Mouse (Mus musculus) liver, embryonic 14.5 days (tissue): ENCODE measurements around the gene Gja4. TPM values are rescaled to one million over a fixed set of nuclear protein-coding genes. Genes with fewer than 3 reads are reported as not detected.

Experiments
- ATAC-seq: fragments of 200-750 bp; cut with Nextera tagmentation; 2 replicates; pipeline ENCODE4 v1.8.0; 2017; ENCODE audit warnings: moderate number of reproducible peaks, mild to moderate bottlenecking, moderate library complexity; ENCODE audit not compliant: insufficient read depth
- DNase-seq, 3 experiments: peaks; one replicate each; pipeline ENCODE4 v3.0.0-alpha.2; 2012 to 2013; ENCODE audit warnings: low read depth in 3 of 3, low spot score in 3 of 3
- H3K27ac ChIP-seq: fragments of 300-500 bp; sonication (generic); 2 replicates; pipeline ENCODE4 v1.5.1; 2014; ENCODE audit warnings: moderate library complexity, mild to moderate bottlenecking, control low read depth, inconsistent platforms
- H3K27me3 ChIP-seq: fragments of 300-500 bp; sonication (generic); 2 replicates; pipeline ENCODE4 v1.6.1; 2014; ENCODE audit warnings: mild to moderate bottlenecking, low read length, moderate library complexity; ENCODE audit not compliant: control insufficient read depth, insufficient read depth
- H3K36me3 ChIP-seq: fragments of 300-500 bp; sonication (generic); replicated peaks from 2 replicates; pipeline ENCODE4 v1.6.1; 2014; ENCODE audit warnings: low read depth; ENCODE audit not compliant: control insufficient read depth, insufficient read depth
- H3K4me1 ChIP-seq, 2 experiments: fragments of 200-500 bp in 1 of 2; fragments of 300-500 bp in 1 of 2; sonication (generic) in 1 of 2; replicated peaks; 2 replicates each; pipeline ENCODE4 v1.6.1; 2012 to 2014; ENCODE audit warnings: antibody characterized with exemption in 1 of 2, inconsistent platforms in 1 of 2, low read length in 1 of 2; ENCODE audit not compliant: control insufficient read depth in 2 of 2, insufficient read depth in 2 of 2
- H3K4me2 ChIP-seq: fragments of 300-500 bp; sonication (generic); 2 replicates; pipeline ENCODE4 v1.6.1; 2014; ENCODE audit warnings: low read depth, mild to moderate bottlenecking, control low read depth, moderate library complexity
- H3K4me3 ChIP-seq, 2 experiments: fragments of 200-500 bp in 1 of 2; fragments of 300-500 bp in 1 of 2; sonication (generic) in 1 of 2; 2 replicates each; pipeline ENCODE4 v1.5.1; 2012 to 2014; ENCODE audit warnings: low read depth in 2 of 2, low read length in 2 of 2, mild to moderate bottlenecking in 2 of 2, control low read depth in 1 of 2, inconsistent platforms in 1 of 2, moderate library complexity in 1 of 2; ENCODE audit not compliant: insufficient read depth in 1 of 2
- H3K9ac ChIP-seq: fragments of 300-500 bp; sonication (generic); replicated peaks from 2 replicates; pipeline ENCODE4 v1.6.1; 2014; ENCODE audit warnings: mild to moderate bottlenecking, control low read depth, moderate library complexity
- H3K9me3 ChIP-seq: fragments of 300-500 bp; sonication (generic); 2 replicates; pipeline ENCODE4 v1.6.1; 2016; ENCODE audit warnings: low read length, mixed read lengths; ENCODE audit not compliant: control insufficient read depth
- CTCF ChIP-seq: IDR thresholded peaks from 2 replicates; pipeline ENCODE4 v1.5.1; 2016; ENCODE audit warnings: antibody characterized with exemption, low read depth, control low read depth
- EP300 ChIP-seq: IDR thresholded peaks from 2 replicates; pipeline ENCODE4 v1.6.1; 2016; ENCODE audit warnings: antibody characterized with exemption, low read depth
- WGBS: fragments of 180-500 bp; shearing (Covaris S2); extraction: QIAGEN DNeasy Blood & Tissue Kit; methylation state at CpG from one replicate; pipeline ENCODE4 v1.1.7; 2014; ENCODE audit not compliant: insufficient replicate concordance; 5-methylcytosine and 5-hydroxymethylcytosine counted together
- polyA plus RNA-seq, 2 experiments: library from polyadenylated mRNA; depleted of rRNA in 1 of 2; stranded (reverse) in 1 of 2; unstranded in 1 of 2; fragments of >200 nt; fragmentation: Nextera tagmentation in 1 of 2; extraction: Ambion mirVana in 1 of 2; gene quantifications; 2 replicates each; pipeline versions ENCODE4 v1.2.1 to v1.2.3; 2012 to 2014

The Gja4 gene
- polyA plus RNA-seq, 2 experiments: 2.1 to 2.2 TPM

- ATAC-seq: no peak
- no peak for TF ChIP-seq CTCF
- TF ChIP-seq EP300: no peak
- WGBS: 54% methylated on average over 5 of the region's 5 CpGs
- Histone ChIP-seq H3K9ac (no peak overlapping the region), H3K27me3 (no peaks in the 10 kb centered on the region), H3K27ac (no peak overlapping the region), H3K36me3 (no peaks in the 10 kb centered on the region), H3K4me3 (no peak overlapping the region), H3K9me3 (no peaks in the 10 kb centered on the region), H3K4me1 (no peaks in the 10 kb centered on the region), H3K4me2 (no peak overlapping the region)
- DNase-seq: no peak
Measured at GRCm38 (mm10) chr4:127337668-127338067, 23.8 kb upstream of the Gja4 start.

GRCm38 (mm10) chr4:127334870-127335504, 21.1 kb upstream of the Gja4 start:
- 39% methylated on average over 5 of the region's 5 CpGs for WGBS
- Histone ChIP-seq H3K9me3 (no peaks in the 10 kb centered on the region), H3K9ac (no peak overlapping the region), H3K27ac (no peak overlapping the region), H3K4me1 (no peaks in the 10 kb centered on the region), H3K4me3 (no peak overlapping the region), H3K36me3 (no peaks in the 10 kb centered on the region), H3K27me3 (peaks cover 12% of the 10 kb centered on the region), H3K4me2 (no peak overlapping the region)
- ATAC-seq: no peak
- no peak for DNase-seq
- TF ChIP-seq CTCF (no peak), EP300 (no peak)

- no peak for TF ChIP-seq CTCF
- TF ChIP-seq EP300: no peak
- no peak for ATAC-seq
- WGBS: 31% methylated on average over 13 of the region's 13 CpGs
- H3K27ac ChIP-seq: no peak overlapping the region
- H3K36me3 ChIP-seq: no peaks in the 10 kb centered on the region
- no peak overlapping the region for H3K4me3 ChIP-seq
- DNase-seq: no peak
- H3K27me3 ChIP-seq: peaks cover 16% of the 10 kb centered on the region
- H3K9ac ChIP-seq: no peak overlapping the region
- H3K4me1 ChIP-seq: peaks cover 0 to 1% of the 10 kb centered on the region in 2 experiments; a peak in 1 of 4 replicates
- H3K9me3 ChIP-seq: no peaks in the 10 kb centered on the region
- H3K4me2 ChIP-seq: no peak overlapping the region
Measured at GRCm38 (mm10) chr4:127331171-127331570, 17.3 kb upstream of the Gja4 start.

GRCm38 (mm10) chr4:127330181-127331100, 16.6 kb upstream of the Gja4 start, which contains the start of gene Gjb3:
Gene Gjb3, minus strand, starts transcription at chr4:127330844.
- Histone ChIP-seq H3K9me3 (no peaks in the 10 kb centered on the region), H3K4me2 (no peak within 1 kb of the TSS), H3K27me3 (peaks cover 16% of the 10 kb centered on the region), H3K36me3 (no peaks in the 10 kb centered on the region), H3K4me3 (no peak within 1 kb of the TSS; a peak in 1 of 4 replicates), H3K27ac (no peak within 1 kb of the TSS), H3K9ac (no peak within 1 kb of the TSS), H3K4me1 (peaks cover 0 to 1% of the 10 kb centered on the region in 2 experiments; a peak in 1 of 4 replicates)
- ATAC-seq: no peak
- no peak for DNase-seq
- 3% methylated on average over 49 of the region's 49 CpGs for WGBS
- TF ChIP-seq EP300 (no peak), CTCF (no peak)

GRCm38 (mm10) chr4:127329751-127330150, 15.9 kb upstream of the Gja4 start:
- ATAC-seq (no peak), DNase-seq (no peak)
- Histone ChIP-seq H3K9ac (no peak overlapping the region), H3K4me1 (peaks cover 0 to 1% of the 10 kb centered on the region in 2 experiments; a peak in 1 of 4 replicates), H3K27me3 (peaks cover 16% of the 10 kb centered on the region), H3K27ac (no peak overlapping the region), H3K4me3 (no peak overlapping the region), H3K4me2 (no peak overlapping the region), H3K9me3 (no peaks in the 10 kb centered on the region), H3K36me3 (no peaks in the 10 kb centered on the region)
- no peak for TF ChIP-seq EP300
- TF ChIP-seq CTCF: no peak
- 2% methylated on average over 13 of the region's 13 CpGs for WGBS
